Mouse (Mus musculus) embryonic facial prominence, embryonic 11.5 days (tissue): ENCODE data around the gene Psmb3. TPM values are rescaled to one million over a fixed set of nuclear protein-coding genes. Genes with fewer than 3 reads are reported as not detected.
"Not testable (repeated sequence)": the region's sequence is repeated elsewhere in the genome, so short reads cannot be mapped to it uniquely, and the experiment has no call there.

ENCODE experiments used
- ATAC-seq: fragments of 200-750 bp; cut with Nextera tagmentation; replicated peaks from 2 replicates; pipeline ENCODE4 v1.8.0; 2017; ENCODE audit warnings: low read depth; ENCODE audit not compliant: insufficient number of reproducible peaks, low FRiP score, low TSS enrichment
- DNase-seq: peaks from one replicate; pipeline ENCODE4 v3.0.0-alpha.2; 2015; ENCODE audit warnings: low spot score
- H3K27ac ChIP-seq: fragments of 300-500 bp; sonication (generic); replicated peaks from 2 replicates; pipeline ENCODE4 v1.5.1; 2014; ENCODE audit warnings: mild to moderate bottlenecking, low read depth, low read length, control low read depth
- H3K27me3 ChIP-seq: fragments of 300-500 bp; sonication (generic); 2 replicates; pipeline ENCODE4 v1.6.1; 2014; ENCODE audit warnings: mild to moderate bottlenecking, low read length, moderate library complexity, mixed read lengths; ENCODE audit not compliant: control insufficient read depth, insufficient read depth
- H3K36me3 ChIP-seq: fragments of 300-500 bp; sonication (generic); replicated peaks from 2 replicates; pipeline ENCODE4 v1.6.1; 2014; ENCODE audit warnings: low read depth, mild to moderate bottlenecking, low read length, moderate library complexity, mixed read lengths; ENCODE audit not compliant: control insufficient read depth, insufficient read depth
- H3K4me1 ChIP-seq: fragments of 300-500 bp; sonication (generic); 2 replicates; pipeline ENCODE4 v1.6.1; 2014; ENCODE audit warnings: low read length, mixed read lengths; ENCODE audit not compliant: control insufficient read depth, insufficient read depth
- H3K4me2 ChIP-seq: fragments of 300-500 bp; sonication (generic); 2 replicates; pipeline ENCODE4 v1.6.1; 2014; ENCODE audit warnings: low read depth, mild to moderate bottlenecking, control low read depth, low read length, moderate library complexity
- H3K4me3 ChIP-seq: fragments of 300-500 bp; sonication (generic); 2 replicates; pipeline ENCODE4 v1.5.1; 2014; ENCODE audit warnings: low read depth, low read length, control low read depth
- H3K9ac ChIP-seq: fragments of 300-500 bp; sonication (generic); replicated peaks from 2 replicates; pipeline ENCODE4 v1.6.1; 2014; ENCODE audit warnings: mild to moderate bottlenecking, control low read depth, low read length
- H3K9me3 ChIP-seq: fragments of 300-500 bp; sonication (generic); replicated peaks from 2 replicates; pipeline ENCODE4 v1.6.1; 2016; ENCODE audit warnings: mild to moderate bottlenecking, low read length, inconsistent platforms, mixed read lengths; ENCODE audit not compliant: control insufficient read depth
- WGBS: fragments of 180-500 bp; shearing (Covaris S2); extraction: QIAGEN DNeasy Blood & Tissue Kit; methylation state at CpG from one replicate; pipeline ENCODE4 v1.1.7; 2014; 5-methylcytosine and 5-hydroxymethylcytosine counted together
- polyA plus RNA-seq: library from polyadenylated mRNA; unstranded; fragments of >200 nt; fragmentation: Nextera tagmentation; extraction: Ambion mirVana; gene quantifications from 2 replicates; pipeline ENCODE4 v1.2.1, GENCODE M21; 2014

The Psmb3 gene
- polyA plus RNA-seq, 1 experiment from 2014 or later: 476 TPM

DNA sequence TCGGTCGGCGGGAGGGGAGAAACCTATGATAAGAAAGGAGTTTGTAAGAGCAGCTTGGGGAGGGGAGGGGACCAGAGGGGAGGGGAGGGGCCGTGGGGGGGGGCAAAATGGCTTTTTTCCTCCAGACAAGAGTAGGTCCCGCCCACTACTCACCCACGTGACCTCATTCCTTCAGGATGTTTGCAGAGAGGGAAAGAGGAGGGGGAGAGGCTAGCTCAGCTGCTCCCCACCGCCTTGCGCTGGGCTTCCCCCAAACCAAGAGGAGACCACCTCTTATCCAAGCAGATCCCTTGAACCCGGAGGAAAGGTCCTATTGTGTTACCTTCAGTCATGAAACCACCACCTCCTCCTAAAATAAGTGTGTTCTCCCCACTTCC is 3.6 kb upstream of the Psmb3 start:
- WGBS: 0% methylated on average over 6 of the region's 9 CpGs
- no peaks in the 10 kb centered on the region for H3K9me3 ChIP-seq

DNA sequence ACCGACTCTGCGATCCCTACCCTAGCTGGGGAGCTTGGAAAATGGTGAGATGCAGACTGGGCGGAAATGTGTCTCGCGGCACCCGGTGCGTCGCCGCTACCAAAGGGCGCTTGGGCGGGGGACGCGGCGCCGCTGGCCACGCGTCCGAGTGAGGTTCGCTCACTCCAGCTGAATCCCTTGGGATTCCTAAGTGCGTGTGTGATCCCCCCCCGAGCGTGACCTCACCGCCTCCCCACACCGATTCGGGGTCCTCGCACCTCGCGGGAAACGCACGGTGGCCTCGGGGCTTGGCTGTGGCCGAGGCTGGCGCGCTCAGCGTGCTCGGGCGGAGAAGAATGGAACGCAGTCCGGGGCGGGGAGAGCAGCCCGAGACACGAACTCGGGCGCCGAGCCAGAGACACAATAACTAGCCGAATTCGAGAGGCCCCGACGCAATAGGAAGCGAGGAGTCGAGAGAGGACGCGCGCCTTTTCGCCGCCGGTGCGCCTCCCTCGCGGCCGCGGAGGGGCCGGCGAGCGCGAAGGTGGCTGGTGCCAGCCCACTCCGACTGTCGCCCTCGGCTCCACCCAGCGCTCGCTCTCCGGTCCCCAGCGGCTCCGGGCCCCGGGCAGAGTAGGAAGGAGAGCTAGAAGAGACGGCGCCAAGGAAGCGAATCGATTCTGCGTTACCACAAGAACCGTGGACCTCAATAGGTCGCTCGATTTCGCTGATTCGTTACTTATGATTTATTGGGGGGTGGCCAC is 3.0 kb upstream of the Psmb3 start, which contains the start of gene Pcgf2:
TSS of gene Pcgf2 (minus strand) at position 495 of the 743 bp plus-strand sequence.
- Histone ChIP-seq H3K4me2 (peak within 1 kb of the TSS; percentile 94), H3K9ac (peak within 1 kb of the TSS; percentile 87), H3K27ac (peak within 1 kb of the TSS; percentile 97), H3K36me3 (no peaks in the 10 kb centered on the region; the same call in 1 of the 2 replicates), H3K9me3 (no peaks in the 10 kb centered on the region), H3K4me3 (peak within 1 kb of the TSS; percentile 87), H3K27me3 (no peaks in the 10 kb centered on the region), H3K4me1 (peaks cover 18% of the 10 kb centered on the region)
- WGBS: under 1% methylated on average over 85 of the region's 85 CpGs
- DNase-seq (peak; percentile 77), ATAC-seq (0 out of 2 replicates have a peak, but pooled peaks have one; percentile 0)

More for the DNA sequence above, 3.6 kb upstream of the Psmb3 start:
- Histone ChIP-seq H3K4me1 (peaks cover 18% of the 10 kb centered on the region), H3K27me3 (no peaks in the 10 kb centered on the region), H3K36me3 (no peaks in the 10 kb centered on the region; the same call in 1 of the 2 replicates), H3K4me2 (peak overlapping the region; percentile 94), H3K4me3 (peak overlapping the region; percentile 87), H3K9ac (peak overlapping the region; percentile 87), H3K27ac (peak overlapping the region; percentile 97)
- ATAC-seq (0 out of 2 replicates have a peak, but pooled peaks have one; percentile 8), DNase-seq (peak; percentile 97)

DNA sequence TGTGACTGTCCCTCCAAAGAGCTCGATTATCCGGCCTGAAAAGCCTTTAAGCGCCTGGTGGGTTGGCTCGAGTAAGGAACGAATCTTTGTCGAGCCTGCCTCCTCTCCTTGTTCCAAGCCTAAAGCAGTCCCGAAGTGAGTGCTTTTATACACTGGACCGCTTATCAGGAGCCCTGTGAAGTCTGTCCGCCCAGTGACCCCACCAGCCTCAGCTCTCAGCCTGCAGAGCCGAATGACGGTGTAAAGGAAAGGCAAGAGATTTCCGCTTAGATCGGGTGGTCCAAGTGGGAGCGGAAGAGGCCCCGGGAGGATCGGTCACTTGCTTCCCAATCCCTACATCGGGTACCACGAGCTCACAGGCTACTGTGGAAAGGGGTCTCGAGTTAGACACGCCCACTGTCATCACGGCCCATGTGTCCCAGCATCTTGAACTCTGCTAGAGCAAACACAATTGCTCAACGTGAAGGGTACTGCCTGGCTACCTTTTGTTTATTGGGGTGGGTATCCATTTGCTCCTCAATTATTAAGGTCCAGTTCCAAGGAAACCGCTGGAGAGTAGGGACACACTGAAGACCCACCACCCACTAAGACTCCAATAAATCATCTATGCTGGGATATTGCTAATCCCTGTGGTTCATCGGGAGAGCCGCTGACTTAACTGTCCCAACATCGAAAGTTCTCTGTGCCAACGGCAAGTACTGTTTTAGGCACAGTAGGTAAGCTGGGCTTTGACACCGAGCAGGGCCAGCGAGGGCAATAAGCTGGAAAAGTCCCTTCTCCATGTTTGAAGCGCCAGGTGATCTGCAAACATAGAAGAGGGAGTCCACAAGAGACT is 2.2 kb upstream of the Psmb3 start:
- WGBS: 18% methylated on average over 30 of the region's 30 CpGs
- peak; percentile 61 for DNase-seq
- Histone ChIP-seq H3K9me3 (no peaks in the 10 kb centered on the region), H3K36me3 (no peaks in the 10 kb centered on the region), H3K27me3 (no peaks in the 10 kb centered on the region), H3K4me1 (peaks cover 10% of the 10 kb centered on the region), H3K4me2 (peak overlapping the region; percentile 94), H3K4me3 (peak overlapping the region; percentile 87), H3K9ac (peak overlapping the region; percentile 87), H3K27ac (peak overlapping the region; percentile 97)
- ATAC-seq: no peak

DNA sequence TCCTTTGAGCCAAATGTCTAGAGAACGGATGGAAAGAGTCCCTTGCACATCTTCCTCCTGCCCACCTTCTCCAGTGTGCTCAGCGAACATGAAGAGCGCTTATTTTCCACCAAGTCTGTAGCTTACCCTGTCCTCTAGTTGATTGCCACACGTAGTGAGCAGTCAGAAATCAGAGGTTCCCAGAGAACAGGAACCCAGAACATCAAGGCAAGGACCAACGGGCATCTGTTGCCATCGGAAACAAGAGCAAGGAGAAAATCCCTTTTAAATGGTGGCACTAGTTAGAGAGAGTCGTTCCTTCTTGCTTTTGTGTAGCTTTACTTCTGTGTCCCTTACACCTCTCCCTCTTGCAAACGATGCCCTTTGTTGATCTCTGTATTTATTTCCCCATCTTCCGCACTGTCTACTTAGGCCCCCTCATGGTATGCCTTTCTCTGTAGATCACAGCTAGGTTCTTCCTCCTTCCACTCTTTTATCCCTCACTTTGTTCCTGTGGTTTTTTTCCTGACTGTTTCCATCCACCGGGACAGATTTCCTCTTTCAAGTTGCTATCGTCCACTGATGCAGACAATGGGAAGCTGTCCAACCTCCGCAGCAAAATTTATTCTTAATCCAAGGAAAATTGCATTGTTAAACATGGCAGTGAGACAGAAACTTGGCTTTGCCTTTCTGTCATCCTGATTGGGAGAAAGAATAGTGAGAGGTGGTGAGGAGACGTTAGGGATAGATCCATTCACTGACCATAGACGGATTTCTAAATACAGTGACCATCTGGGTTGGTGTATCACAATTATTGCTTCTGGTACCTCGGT is 1.4 kb upstream of the Psmb3 start:
- peaks cover 8% of the 10 kb centered on the region for H3K4me1 ChIP-seq

DNA sequence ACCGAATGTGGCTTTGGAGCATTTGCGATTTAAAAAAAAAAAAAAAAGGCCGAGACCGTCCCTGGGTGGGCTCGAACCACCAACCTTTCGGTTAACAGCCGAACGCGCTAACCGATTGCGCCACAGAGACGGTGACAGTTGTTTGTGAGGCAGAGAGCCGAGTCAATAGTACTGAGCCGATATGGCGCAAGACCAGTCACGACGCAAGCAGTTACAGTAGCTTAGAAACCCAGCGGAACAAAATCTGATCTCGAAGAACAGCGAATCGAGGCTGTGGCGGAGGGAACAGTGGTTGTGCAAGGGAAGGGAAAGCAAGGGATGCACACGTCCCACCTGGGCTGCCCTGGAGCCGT is 830 bp upstream of the Psmb3 start:
- H3K4me3 ChIP-seq: peak overlapping the region; percentile 68
- no peaks in the 10 kb centered on the region for H3K27me3 ChIP-seq
- no peaks in the 10 kb centered on the region; the same call in 1 of the 2 replicates for H3K36me3 ChIP-seq
- no peaks in the 10 kb centered on the region for H3K9me3 ChIP-seq
- no peak for ATAC-seq
- peak overlapping the region; percentile 54; the same call in 1 of the 2 replicates for H3K27ac ChIP-seq
- peaks cover 8% of the 10 kb centered on the region for H3K4me1 ChIP-seq
- WGBS: under 1% methylated on average over 24 of the region's 24 CpGs
- peak overlapping the region; percentile 58 for H3K9ac ChIP-seq
- H3K4me2 ChIP-seq: peak overlapping the region; percentile 75
- peak; percentile 89 for DNase-seq

More for the DNA sequence above, 1.4 kb upstream of the Psmb3 start:
- Histone ChIP-seq H3K4me3 (peak overlapping the region; percentile 68; the same call in 1 of the 2 replicates), H3K27ac (no peak overlapping the region), H3K4me2 (peak overlapping the region; percentile 94; the same call in 1 of the 2 replicates), H3K9me3 (no peaks in the 10 kb centered on the region), H3K27me3 (no peaks in the 10 kb centered on the region), H3K36me3 (no peaks in the 10 kb centered on the region), H3K9ac (no peak overlapping the region)
- no peak for DNase-seq
- WGBS: 58% methylated on average over 15 of the region's 15 CpGs
- no peak for ATAC-seq

DNA sequence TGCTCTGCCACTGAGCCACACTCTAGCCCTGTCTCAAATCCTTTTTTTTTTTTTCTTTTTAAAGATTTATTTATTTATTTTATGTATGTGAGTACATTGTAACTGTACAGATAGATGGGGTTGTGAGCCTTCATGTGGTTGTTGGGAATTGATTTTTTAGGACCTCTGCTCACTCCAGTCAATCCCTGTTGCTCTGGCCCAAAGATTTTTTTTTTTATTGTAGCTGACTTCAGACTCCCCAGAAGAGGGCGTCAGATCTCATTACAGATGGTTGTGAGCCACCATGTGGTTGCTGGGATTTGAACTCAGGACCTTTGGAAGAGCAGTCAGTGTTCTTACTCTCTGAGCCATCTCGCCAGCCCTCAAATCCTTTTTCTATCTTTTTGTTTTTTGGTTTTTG is 6.9 kb downstream of the Psmb3 start:
- not testable (repeated sequence) for H3K36me3 ChIP-seq, H3K27me3 ChIP-seq, H3K4me3 ChIP-seq, DNase-seq, H3K27ac ChIP-seq, H3K4me1 ChIP-seq, H3K9me3 ChIP-seq, H3K9ac ChIP-seq, ATAC-seq, H3K4me2 ChIP-seq
- 84% methylated on average over 2 of the region's 2 CpGs for WGBS

DNA sequence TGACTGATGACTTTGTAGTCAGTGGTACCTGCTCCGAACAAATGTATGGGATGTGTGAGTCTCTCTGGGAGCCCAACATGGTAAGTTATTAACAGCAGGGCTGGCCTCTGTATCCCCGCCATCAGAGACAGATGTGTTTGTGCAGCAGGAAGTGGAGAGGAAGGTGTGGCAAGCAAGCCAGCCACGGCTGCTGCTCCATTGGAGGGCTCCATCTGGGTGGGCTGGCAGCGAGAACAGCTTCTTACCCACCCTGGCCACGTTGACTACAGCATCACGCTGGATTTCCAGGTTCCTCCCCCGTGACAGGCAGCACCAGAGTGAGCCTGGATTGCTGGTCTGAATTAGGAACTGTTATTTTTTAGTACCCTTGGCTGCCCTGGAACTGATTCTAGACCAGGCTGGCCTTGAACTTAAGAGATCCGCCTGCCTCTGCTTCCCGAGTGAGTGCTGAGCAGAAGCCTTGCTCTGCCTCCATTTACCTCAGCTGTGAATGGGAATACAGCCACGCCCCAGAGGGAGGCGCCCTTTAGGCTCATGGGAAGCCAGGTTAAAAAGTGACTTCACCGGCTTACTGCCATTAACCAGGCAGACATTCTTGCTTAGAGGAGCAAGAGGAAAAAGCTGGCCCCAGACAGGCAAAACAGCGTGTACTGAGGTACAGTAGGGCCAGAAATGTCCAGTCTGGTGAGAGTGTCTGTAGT is 8.2 kb downstream of the Psmb3 start:
- Histone ChIP-seq H3K4me3 (no peak overlapping the region), H3K27me3 (no peaks in the 10 kb centered on the region), H3K4me1 (no peaks in the 10 kb centered on the region), H3K9ac (no peak overlapping the region), H3K4me2 (no peak overlapping the region), H3K27ac (no peak overlapping the region), H3K36me3 (peaks cover 8% of the 10 kb centered on the region; the same call in 1 of the 2 replicates), H3K9me3 (no peaks in the 10 kb centered on the region)
- WGBS: 88% methylated on average over 13 of the region's 13 CpGs
- no peak for ATAC-seq
- no peak for DNase-seq
